Comparison of ENCODE assay signal across 14 mouse cellular contexts in genomic region chr2:151975295-151975694, GRCm38 (mm10). TPM values are rescaled to one million over a fixed set of nuclear protein-coding genes. Genes with fewer than 3 reads are reported as not detected.
A peak's percentile ranks its signal among the peaks of the same experiment; 100 is the strongest.
DNase-seq lines count a peak whose midpoint lies in the region; TF ChIP-seq lines count a peak whose summit lies in the region.
"Had no signal": no experiment of that assay in that cellular context is flagged by ENCODE, and none has a peak within 500 bp of the region (broad histone marks: within the 10 kb centered on the region; RNA-seq: fewer than 3 reads in every experiment).

No protein-coding gene starts in this region.

- H3K4me1 ChIP-seq in heart, adult 2 months (ENCODE audit: control insufficient read depth, insufficient read depth, low read length): peaks cover 31% of the 10 kb centered on the region

- no peak overlapping the region for H3K9ac ChIP-seq in heart, adult 2 months (ENCODE audit: low read depth, low read length)
- H3K9ac ChIP-seq: neural tube, embryonic 12.5 days had no signal

- no peak for TF ChIP-seq EP300 in heart, adult 2 months (IDR thresholded peaks at IDR 0.05; ENCODE audit: insufficient read depth, low read depth, low read length)

- no peak overlapping the region for H3K27ac ChIP-seq in heart, adult 2 months
- H3K27ac ChIP-seq in left cerebral cortex, adult 2 months: no peak overlapping the region
- H3K27ac ChIP-seq: heart, embryonic 10.5 days; neural tube, embryonic 12.5 days had no signal

- TF ChIP-seq CTCF in heart, adult 2 months (IDR thresholded peaks at IDR 0.05): 0 out of 2 replicates have a peak, but pooled peaks have one; percentile 9
- TF ChIP-seq CTCF in left cerebral cortex, adult 2 months (IDR thresholded peaks at IDR 0.05): peak; percentile 17

- WGBS in heart, adult 2 months: 94% methylated on average over 5 of the region's 5 CpGs

- no peak for TF ChIP-seq POLR2A in heart, adult 2 months (IDR thresholded peaks at IDR 0.05; ENCODE audit: insufficient read depth, low read depth, low read length)

- DNase-seq in heart, adult 2 months: no peak
- no peak for DNase-seq in heart, postnatal 4 days
- DNase-seq in left cerebral cortex, adult 2 months (ENCODE audit: extremely low spot score in 1 of 2, low spot score in 2 of 2): peak in 1 of 2 experiments; percentile 5
- no peak for DNase-seq in left cerebral cortex, adult 11 months (ENCODE audit: low spot score)
- DNase-seq in thymus, postnatal 14 days: peak; percentile 7
- DNase-seq in thymus, postnatal 36 days: no peak
- DNase-seq in right cerebral cortex, postnatal 10 days (ENCODE audit: low spot score in 2 of 2): no peak
- no peak for DNase-seq in frontal cortex, postnatal 14 days (ENCODE audit: low spot score in 2 of 2)
- DNase-seq: cerebellum, adult 9-11 months; gastrocnemius, postnatal 14 days; heart, postnatal 10 days; layer of hippocampus, adult 9-11 months had no signal

- no peaks in the 10 kb centered on the region for H3K79me2 ChIP-seq in heart, adult 2 months (replicated peaks; ENCODE audit: control insufficient read depth, insufficient read depth, low read length)

- H3K27me3 ChIP-seq in heart, adult 2 months (ENCODE audit: control insufficient read depth, insufficient read depth, low read length): no peaks in the 10 kb centered on the region
- H3K27me3 ChIP-seq: neural tube, embryonic 12.5 days had no signal

- intact Hi-C loops in heart, adult 2 months (cut with DNase I): no loop called here
- intact Hi-C loops in left cerebral cortex, adult 2 months (cut with DNase I): no loop called here

- H3K36me3 ChIP-seq in heart, adult 2 months (ENCODE audit: control insufficient read depth, insufficient read depth, low read length): no peaks in the 10 kb centered on the region
- H3K36me3 ChIP-seq: heart, embryonic 10.5 days; neural tube, embryonic 12.5 days had no signal

- H3K4me3 ChIP-seq in heart, adult 2 months: no peak overlapping the region
- H3K4me3 ChIP-seq in left cerebral cortex, adult 2 months: no peak overlapping the region
- H3K4me3 ChIP-seq: heart, embryonic 10.5 days; neural tube, embryonic 12.5 days had no signal

RNA-seq across cellular contexts. Expression of gene Fam110a, which starts 4.7 kb away (rescaled TPM):
- total RNA-seq in heart, adult 2 months (2021): 1 to 10 TPM; 4.3 to 4.7 TPM
- 6.6 and 7.2 TPM in 2 replicates for polyA plus RNA-seq in heart, adult 2 months (2012; rRNA removed)
- 1 to 10 TPM; 8.2 to 8.6 TPM for total RNA-seq in heart, postnatal 4 days (2021)
- total RNA-seq in left cerebral cortex, adult 2 months (2021): 1 to 10 TPM; 6.6 to 6.7 TPM

RNA-seq across cellular contexts. Expression of gene Slc52a3, which starts 21.0 kb away (rescaled TPM):
- 1 to 10 TPM; 1.8 to 3.4 TPM for total RNA-seq in heart, adult 2 months (2021)
- 2.5 and 2.8 TPM in 2 replicates for polyA plus RNA-seq in heart, adult 2 months (2012; rRNA removed)
- 1 to 10 TPM; 1.4 to 1.5 TPM for total RNA-seq in heart, postnatal 4 days (2021)
- total RNA-seq in left cerebral cortex, adult 2 months (2021): 1 to 10 TPM; 2.6 to 2.9 TPM
